Mouse (Mus musculus): ENCODE data around the gene Sfta2. TPM values are rescaled to one million over a fixed set of nuclear protein-coding genes. Genes with fewer than 3 reads are reported as not detected.

Gene Sfta2
- polyA plus RNA-seq, 1 experiment from 2014 or later, result 1.0 TPM

GRCm38 (mm10) chr17:35590410-35591218, 10.7 kb upstream of the Sfta2 start:
- H3K36me3 ChIP-seq (ENCODE audit: control insufficient read depth, insufficient read depth), result no peaks in the 10 kb centered on the region
- H3K4me2 ChIP-seq (replicated peaks; ENCODE audit: low read depth), result peak overlapping the region; percentile 60
- no peaks in the 10 kb centered on the region for H3K27me3 ChIP-seq (replicated peaks; ENCODE audit: control insufficient read depth, insufficient read depth, low read length)
- peak; percentile 92 for ATAC-seq
- peak; percentile 91 for TF ChIP-seq CTCF (IDR thresholded peaks at IDR 0.05; ENCODE audit: low read depth)
- H3K4me1 ChIP-seq (replicated peaks; ENCODE audit: control insufficient read depth, insufficient read depth, low read length), result no peaks in the 10 kb centered on the region
- no peaks in the 10 kb centered on the region for H3K9me3 ChIP-seq (ENCODE audit: control insufficient read depth)
- WGBS, result 22% methylated on average over 21 of the region's 21 CpGs
- no peak overlapping the region for H3K9ac ChIP-seq (ENCODE audit: low read depth, low read length)
- peak overlapping the region; percentile 75 for H3K27ac ChIP-seq (ENCODE audit: low read depth, low read length)
- no peak overlapping the region for H3K4me3 ChIP-seq (ENCODE audit: low read depth, low read length)

DNA sequence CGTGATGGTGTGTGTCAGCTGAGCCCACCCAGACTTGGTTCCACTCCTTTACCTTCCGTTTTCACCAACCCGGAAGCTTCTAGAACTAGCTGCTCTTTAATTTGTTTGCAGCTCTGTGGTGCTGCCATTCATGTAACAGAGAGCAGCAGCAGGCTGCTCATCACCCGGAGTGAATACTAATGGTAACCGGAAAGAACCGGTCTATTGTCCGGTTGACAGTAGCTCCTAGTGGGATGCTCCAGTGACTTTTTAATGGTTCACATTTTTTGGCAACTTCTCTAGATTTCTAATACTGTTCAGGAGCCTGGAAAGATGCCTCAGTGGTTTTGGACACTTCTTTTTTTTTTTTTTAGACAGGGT, 10.2 kb upstream of the Sfta2 start:
- H3K9ac ChIP-seq (ENCODE audit: low read depth, low read length), result no peak overlapping the region
- WGBS, result 88% methylated on average over 7 of the region's 7 CpGs
- ATAC-seq, result no peak
- H3K9me3 ChIP-seq (ENCODE audit: control insufficient read depth), result no peaks in the 10 kb centered on the region
- H3K4me3 ChIP-seq (ENCODE audit: low read depth, low read length), result no peak overlapping the region
- H3K4me2 ChIP-seq (replicated peaks; ENCODE audit: low read depth), result peak overlapping the region; percentile 60; the same call in 1 of the 2 replicates
- no peaks in the 10 kb centered on the region for H3K27me3 ChIP-seq (replicated peaks; ENCODE audit: control insufficient read depth, insufficient read depth, low read length)
- TF ChIP-seq CTCF (IDR thresholded peaks at IDR 0.05; ENCODE audit: low read depth), result no peak
- no peak overlapping the region for H3K27ac ChIP-seq (ENCODE audit: low read depth, low read length)
- no peaks in the 10 kb centered on the region for H3K36me3 ChIP-seq (ENCODE audit: control insufficient read depth, insufficient read depth)
- H3K4me1 ChIP-seq (replicated peaks; ENCODE audit: control insufficient read depth, insufficient read depth, low read length), result no peaks in the 10 kb centered on the region

DNA sequence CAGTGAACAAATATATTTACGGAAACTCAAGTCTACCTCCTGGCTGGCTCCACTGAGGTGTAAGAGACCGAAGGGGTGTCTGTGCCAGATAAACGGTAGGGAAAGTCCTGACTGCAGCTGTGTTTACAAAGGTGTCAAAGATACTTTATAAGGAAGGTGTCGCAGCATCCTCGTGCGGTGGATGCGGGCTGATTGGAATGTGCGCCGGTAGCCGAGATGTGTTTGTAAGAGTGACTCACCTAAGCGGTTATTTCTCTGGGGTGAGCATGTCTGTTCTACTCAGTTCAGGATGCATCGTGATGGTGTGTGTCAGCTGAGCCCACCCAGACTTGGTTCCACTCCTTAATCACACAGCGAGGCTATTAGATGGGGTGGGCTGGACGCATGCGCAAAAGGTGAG, 9.6 kb upstream of the Sfta2 start:
- H3K27me3 ChIP-seq (replicated peaks; ENCODE audit: control insufficient read depth, insufficient read depth, low read length), result no peaks in the 10 kb centered on the region
- 68% methylated on average over 15 of the region's 15 CpGs for WGBS
- no peak for ATAC-seq
- no peaks in the 10 kb centered on the region for H3K4me1 ChIP-seq (replicated peaks; ENCODE audit: control insufficient read depth, insufficient read depth, low read length)
- H3K27ac ChIP-seq (ENCODE audit: low read depth, low read length), result no peak overlapping the region
- no peaks in the 10 kb centered on the region for H3K36me3 ChIP-seq (ENCODE audit: control insufficient read depth, insufficient read depth)
- no peaks in the 10 kb centered on the region for H3K9me3 ChIP-seq (ENCODE audit: control insufficient read depth)
- no peak overlapping the region for H3K9ac ChIP-seq (ENCODE audit: low read depth, low read length)
- H3K4me2 ChIP-seq (replicated peaks; ENCODE audit: low read depth), result no peak overlapping the region
- no peak overlapping the region for H3K4me3 ChIP-seq (ENCODE audit: low read depth, low read length)
- no peak for TF ChIP-seq CTCF (IDR thresholded peaks at IDR 0.05; ENCODE audit: low read depth)

GRCm38 (mm10) chr17:35592131-35592530, 9.2 kb upstream of the Sfta2 start:
- TF ChIP-seq CTCF (IDR thresholded peaks at IDR 0.05; ENCODE audit: low read depth), result no peak
- Histone ChIP-seq H3K27me3 (replicated peaks; ENCODE audit: control insufficient read depth, insufficient read depth, low read length) (no peaks in the 10 kb centered on the region), H3K4me3 (ENCODE audit: low read depth, low read length) (no peak overlapping the region), H3K27ac (ENCODE audit: low read depth, low read length) (no peak overlapping the region), H3K4me2 (replicated peaks; ENCODE audit: low read depth) (no peak overlapping the region), H3K4me1 (replicated peaks; ENCODE audit: control insufficient read depth, insufficient read depth, low read length) (no peaks in the 10 kb centered on the region), H3K9me3 (ENCODE audit: control insufficient read depth) (no peaks in the 10 kb centered on the region), H3K36me3 (ENCODE audit: control insufficient read depth, insufficient read depth) (no peaks in the 10 kb centered on the region), H3K9ac (ENCODE audit: low read depth, low read length) (no peak overlapping the region)
- no peak for ATAC-seq
- WGBS, result 83% methylated on average over 9 of the region's 9 CpGs

DNA sequence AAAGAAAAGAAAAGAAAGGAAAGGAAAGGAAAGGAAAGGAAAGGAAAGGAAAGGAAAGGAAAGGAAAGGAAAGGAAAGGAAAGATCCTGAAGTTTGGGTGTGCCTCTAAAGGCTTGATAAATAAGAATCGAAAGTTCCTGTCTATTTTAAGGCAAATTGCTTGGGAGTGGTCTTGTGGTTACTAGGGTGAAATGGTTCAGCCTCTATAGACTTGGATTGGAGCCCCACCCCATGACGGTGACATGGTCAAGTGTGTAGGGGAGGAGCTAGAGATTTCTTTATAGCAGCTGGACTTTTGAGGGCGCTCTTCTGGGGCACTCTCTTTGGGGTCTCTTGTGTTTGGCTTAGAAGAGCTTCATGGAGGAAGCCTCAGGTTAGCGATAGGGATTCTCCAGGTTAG, 7.6 kb upstream of the Sfta2 start:
- 21% methylated on average over 4 of the region's 4 CpGs for WGBS
- Histone ChIP-seq H3K4me3 (ENCODE audit: low read depth, low read length) (no peak overlapping the region), H3K36me3 (ENCODE audit: control insufficient read depth, insufficient read depth) (no peaks in the 10 kb centered on the region), H3K9me3 (ENCODE audit: control insufficient read depth) (no peaks in the 10 kb centered on the region), H3K4me1 (replicated peaks; ENCODE audit: control insufficient read depth, insufficient read depth, low read length) (no peaks in the 10 kb centered on the region), H3K9ac (ENCODE audit: low read depth, low read length) (no peak overlapping the region), H3K27ac (ENCODE audit: low read depth, low read length) (no peak overlapping the region), H3K27me3 (replicated peaks; ENCODE audit: control insufficient read depth, insufficient read depth, low read length) (no peaks in the 10 kb centered on the region), H3K4me2 (replicated peaks; ENCODE audit: low read depth) (no peak overlapping the region)
- TF ChIP-seq CTCF (IDR thresholded peaks at IDR 0.05; ENCODE audit: low read depth), result no peak
- no peak for ATAC-seq

DNA sequence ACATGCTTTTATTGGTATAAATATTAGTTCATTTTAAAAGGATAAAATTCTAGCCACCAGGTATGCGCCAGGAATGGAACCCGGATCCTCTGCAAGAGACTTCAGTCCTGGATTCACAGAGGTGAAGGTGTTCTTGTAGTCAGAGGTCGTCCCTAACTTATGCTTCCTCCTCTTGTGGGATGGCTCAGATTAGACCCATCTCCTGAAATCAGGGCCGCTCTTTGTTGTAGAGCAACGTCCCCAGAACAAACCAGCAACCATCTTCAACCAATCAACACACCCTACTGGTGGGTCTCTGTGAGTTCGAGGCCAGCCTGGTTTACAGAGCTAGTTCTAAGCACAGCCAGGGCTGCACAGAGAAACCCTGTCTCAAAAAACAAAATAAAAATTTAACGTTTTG, 6.9 kb upstream of the Sfta2 start:
- Histone ChIP-seq H3K4me2 (replicated peaks; ENCODE audit: low read depth) (no peak overlapping the region), H3K9ac (ENCODE audit: low read depth, low read length) (no peak overlapping the region), H3K4me3 (ENCODE audit: low read depth, low read length) (no peak overlapping the region), H3K9me3 (ENCODE audit: control insufficient read depth) (no peaks in the 10 kb centered on the region), H3K27me3 (replicated peaks; ENCODE audit: control insufficient read depth, insufficient read depth, low read length) (no peaks in the 10 kb centered on the region), H3K4me1 (replicated peaks; ENCODE audit: control insufficient read depth, insufficient read depth, low read length) (no peaks in the 10 kb centered on the region), H3K27ac (ENCODE audit: low read depth, low read length) (no peak overlapping the region), H3K36me3 (ENCODE audit: control insufficient read depth, insufficient read depth) (no peaks in the 10 kb centered on the region)
- 86% methylated on average over 7 of the region's 7 CpGs for WGBS
- ATAC-seq, result no peak
- no peak for TF ChIP-seq CTCF (IDR thresholded peaks at IDR 0.05; ENCODE audit: low read depth)

All from intestine, postnatal 0 days (tissue).